Mouse (Mus musculus) MEL (cell line): ENCODE measurements around the gene Syne2. TPM values are rescaled to one million over a fixed set of nuclear protein-coding genes. Genes with fewer than 3 reads are reported as not detected.

ENCODE experiments used
- DNase-seq: peaks from one replicate; pipeline ENCODE4 v3.0.0; 2011; ENCODE audit warnings: low read depth, low spot score
- H3K27ac ChIP-seq: 2 replicates; pipeline ENCODE4 v1.5.1; 2012; ENCODE audit warnings: low read depth, mild to moderate bottlenecking, control low read depth, low read length, moderate library complexity; ENCODE audit not compliant: control insufficient read depth
- H3K27me3 ChIP-seq, 2 experiments: fragments of 150-350 bp in 1 of 2; sonication (generic) in 1 of 2; 2 replicates each; pipeline ENCODE4 v1.6.1; 2012; ENCODE audit warnings: low read length in 2 of 2, mild to moderate bottlenecking in 2 of 2, improper control_type of control experiment in 1 of 2, moderate library complexity in 1 of 2; ENCODE audit not compliant: insufficient read depth in 2 of 2, control insufficient read depth in 1 of 2
- H3K36me3 ChIP-seq, 2 experiments: 2 replicates each; pipeline ENCODE4 v1.6.1; 2012 to 2014; ENCODE audit warnings: low read length in 2 of 2, improper control_type of control experiment in 1 of 2, inconsistent platforms in 1 of 2, mild to moderate bottlenecking in 1 of 2; ENCODE audit not compliant: insufficient read depth in 2 of 2, control insufficient read depth in 1 of 2
- H3K4me1 ChIP-seq, 2 experiments: fragments of 150-350 bp in 1 of 2; sonication (generic) in 1 of 2; 2 replicates each; pipeline ENCODE4 v1.6.1; 2012; ENCODE audit warnings: low read length in 2 of 2, improper control_type of control experiment in 1 of 2, mild to moderate bottlenecking in 1 of 2; ENCODE audit not compliant: insufficient read depth in 2 of 2, control insufficient read depth in 1 of 2
- H3K4me3 ChIP-seq, 2 experiments: fragments of 150-350 bp in 1 of 2; sonication (generic) in 1 of 2; 2 replicates each; pipeline ENCODE4 v1.5.1; 2012; ENCODE audit warnings: low read depth in 2 of 2, low read length in 2 of 2, mild to moderate bottlenecking in 2 of 2, moderate library complexity in 2 of 2, control low read depth in 1 of 2, improper control_type of control experiment in 1 of 2; ENCODE audit not compliant: control insufficient read depth in 1 of 2, insufficient read depth in 1 of 2
- H3K79me2 ChIP-seq: 2 replicates; pipeline ENCODE4 v1.6.1; 2012; ENCODE audit warnings: mild to moderate bottlenecking, low read length, moderate library complexity; ENCODE audit not compliant: control insufficient read depth, poor library complexity, insufficient read depth
- H3K9ac ChIP-seq: 2 replicates; pipeline ENCODE4 v1.6.1; 2012; ENCODE audit warnings: low read depth, mild to moderate bottlenecking, control low read depth, low read length, moderate library complexity; ENCODE audit not compliant: control insufficient read depth, poor library complexity, severe bottlenecking
- H3K9me3 ChIP-seq: fragments of 150-350 bp; sonication (generic); replicated peaks from 2 replicates; pipeline ENCODE4 v1.6.1; 2012; ENCODE audit warnings: mild to moderate bottlenecking, low read length, improper control_type of control experiment, moderate library complexity; ENCODE audit not compliant: insufficient read depth
- E2F4 ChIP-seq: IDR thresholded peaks from 2 replicates; pipeline ENCODE4 v1.6.1; 2011; ENCODE audit warnings: low read depth, low read length, improper control_type of control experiment, borderline replicate concordance
- ELF1 ChIP-seq: IDR thresholded peaks from 2 replicates; pipeline ENCODE4 v1.6.1; 2014; ENCODE audit warnings: low read depth, mild to moderate bottlenecking, inconsistent platforms, low read length, improper control_type of control experiment, moderate library complexity
- ETS1 ChIP-seq: IDR thresholded peaks from 2 replicates; pipeline ENCODE4 v1.6.1; 2012; ENCODE audit warnings: low read depth, mild to moderate bottlenecking, inconsistent platforms, low read length, improper control_type of control experiment, moderate library complexity
- GATA1 ChIP-seq: IDR thresholded peaks from 2 replicates; pipeline ENCODE4 v1.6.1; 2011; ENCODE audit warnings: low read depth, low read length, improper control_type of control experiment
- HCFC1 ChIP-seq: IDR thresholded peaks from 2 replicates; pipeline ENCODE4 v1.6.1; 2012; ENCODE audit warnings: low read depth, mild to moderate bottlenecking, inconsistent platforms, low read length, improper control_type of control experiment, moderate library complexity
- KAT2A ChIP-seq: conservative IDR thresholded peaks from 2 replicates; pipeline ENCODE4 v1.6.1; 2012; ENCODE audit warnings: low read depth, low read length, improper control_type of control experiment, inconsistent platforms
- MEF2A ChIP-seq: IDR thresholded peaks from 2 replicates; pipeline ENCODE4 v1.6.1; 2014; ENCODE audit warnings: low read depth, mild to moderate bottlenecking, inconsistent platforms, low read length, improper control_type of control experiment; ENCODE audit not compliant: poor library complexity, insufficient replicate concordance, severe bottlenecking; ENCODE audit errors: extremely low read depth
- MXI1 ChIP-seq: IDR thresholded peaks from 2 replicates; pipeline ENCODE4 v1.6.1; 2011; ENCODE audit warnings: mild to moderate bottlenecking, low read depth, low read length, improper control_type of control experiment
- MYC ChIP-seq: IDR thresholded peaks from 2 replicates; pipeline ENCODE4 v1.6.1; 2011; ENCODE audit warnings: low read depth, mild to moderate bottlenecking, low read length, improper control_type of control experiment, moderate library complexity
- NELFE ChIP-seq: IDR thresholded peaks from 2 replicates; pipeline ENCODE4 v1.6.1; 2011; ENCODE audit warnings: low read depth, low read length, improper control_type of control experiment
- POLR2AphosphoS2 ChIP-seq: IDR thresholded peaks from 2 replicates; pipeline ENCODE4 v1.6.1; 2011; ENCODE audit warnings: low read length, improper control_type of control experiment
- POLR2AphosphoS5 ChIP-seq: IDR thresholded peaks from 2 replicates; pipeline ENCODE4 v1.6.1; 2012; ENCODE audit warnings: low read depth, borderline replicate concordance, mild to moderate bottlenecking, inconsistent platforms, low read length, moderate library complexity, mixed read lengths
- RAD21 ChIP-seq: IDR thresholded peaks from 2 replicates; pipeline ENCODE4 v1.6.1; 2011; ENCODE audit warnings: mild to moderate bottlenecking, low read depth, low read length, improper control_type of control experiment
- TCF12 ChIP-seq: IDR thresholded peaks from 2 replicates; pipeline ENCODE4 v1.6.1; 2014; ENCODE audit warnings: low read depth, mild to moderate bottlenecking, inconsistent platforms, low read length, improper control_type of control experiment, moderate library complexity
- USF2 ChIP-seq, 2 experiments: IDR thresholded peaks; 2 replicates each; pipeline ENCODE4 v1.6.1; 2011 to 2012; ENCODE audit warnings: improper control_type of control experiment in 2 of 2, low read length in 2 of 2, borderline replicate concordance in 1 of 2, inconsistent platforms in 1 of 2, low read depth in 1 of 2, mild to moderate bottlenecking in 1 of 2; ENCODE audit not compliant: insufficient read depth in 1 of 2
- ZC3H11A ChIP-seq: IDR thresholded peaks from 2 replicates; pipeline ENCODE4 v1.6.1; 2012; ENCODE audit warnings: low read depth, mild to moderate bottlenecking, inconsistent platforms, low read length, improper control_type of control experiment
- ZMIZ1 ChIP-seq: IDR thresholded peaks from 2 replicates; pipeline ENCODE4 v1.6.1; 2012; ENCODE audit warnings: low read depth, mild to moderate bottlenecking, inconsistent platforms, low read length, improper control_type of control experiment, moderate library complexity
- polyA plus RNA-seq, 2 experiments: library from polyadenylated mRNA; stranded (reverse) in 1 of 2; unstranded in 1 of 2; fragments of >175 nt in 1 of 2; fragments of >200 nt in 1 of 2; gene quantifications; 2 replicates each; pipeline versions ENCODE4 v1.2.1 to v1.2.4; 2012; ENCODE audit warnings: low replicate concordance in 2 of 2, low read depth in 1 of 2; ENCODE audit not compliant: insufficient read length in 2 of 2, insufficient read depth in 1 of 2, missing spikeins in 1 of 2
- total RNA-seq: library from RNA; depleted of rRNA; stranded (reverse); fragments of 300-350 nt; gene quantifications from 2 replicates; pipeline ENCODE4 v1.2.3, GENCODE M21; 2012

Syne2 gene
- total and polyA plus RNA-seq, 3 experiments, result 0.06 to 0.15 TPM; not detected in 1

- Histone ChIP-seq H3K27ac (no peak overlapping the region), H3K4me1 (no peaks in the 10 kb centered on the region), H3K9me3 (no peaks in the 10 kb centered on the region), H3K27me3 (peaks cover 4 to 11% of the 10 kb centered on the region in 2 experiments), H3K79me2 (no peaks in the 10 kb centered on the region), H3K4me3 (no peak overlapping the region), H3K36me3 (no peaks in the 10 kb centered on the region), H3K9ac (no peak overlapping the region)
- TF ChIP-seq E2F4 (no peak), RAD21 (no peak), KAT2A (no peak)
- DNase-seq, result no peak
Observed at GRCm38 (mm10) chr12:75904068-75904467, 86.1 kb downstream of the Syne2 start.

DNA sequence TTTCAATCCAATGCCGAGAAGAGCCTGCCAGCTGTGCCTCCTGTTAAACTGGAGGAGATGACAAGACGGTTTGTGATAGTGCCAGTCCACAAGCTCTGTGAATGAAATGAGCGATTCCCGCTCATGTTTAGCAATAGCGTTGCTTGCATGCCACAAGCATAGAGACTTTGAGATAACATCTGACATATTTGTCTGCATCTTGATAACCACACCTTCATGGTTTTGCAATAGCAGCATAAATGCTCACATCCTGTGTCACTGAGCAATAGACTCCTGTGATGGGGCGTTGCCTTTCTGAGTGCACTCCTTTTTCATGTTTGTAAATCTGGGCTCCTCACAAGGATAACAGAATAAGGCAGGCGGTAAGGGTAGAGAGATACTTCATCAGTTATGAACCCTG lies 87.4 kb downstream of the Syne2 start:
- DNase-seq, result no peak
- no peak overlapping the region for H3K4me3 ChIP-seq
- no peaks in the 10 kb centered on the region for H3K36me3 ChIP-seq
- H3K79me2 ChIP-seq, result no peaks in the 10 kb centered on the region
- no peak overlapping the region for H3K9ac ChIP-seq
- TF ChIP-seq KAT2A (no peak), POLR2AphosphoS5 (no peak), ELF1 (no peak), HCFC1 (no peak), TCF12 (no peak), ETS1 (no peak), GATA1 (no peak), MEF2A (no peak), NELFE (no peak), MXI1 (no peak), USF2 (IDR thresholded peaks at IDR 0.05; ENCODE audit: borderline replicate concordance in 1 of 2, insufficient read depth in 1 of 2, low read depth in 1 of 2, low read length in 2 of 2) (no peak)
- peaks cover 6 to 11% of the 10 kb centered on the region in 2 experiments for H3K27me3 ChIP-seq
- no peaks in the 10 kb centered on the region for H3K9me3 ChIP-seq
- H3K4me1 ChIP-seq, result no peaks in the 10 kb centered on the region
- no peak overlapping the region for H3K27ac ChIP-seq

GRCm38 (mm10) chr12:75908466-75908865 lies 90.5 kb downstream of the Syne2 start:
- Histone ChIP-seq H3K27me3 (peaks cover 6 to 11% of the 10 kb centered on the region in 2 experiments), H3K9me3 (no peaks in the 10 kb centered on the region), H3K36me3 (no peaks in the 10 kb centered on the region), H3K9ac (no peak overlapping the region), H3K4me1 (no peaks in the 10 kb centered on the region), H3K27ac (no peak overlapping the region)
- DNase-seq, result no peak
- TF ChIP-seq MYC (no peak), ZC3H11A (no peak), POLR2AphosphoS2 (no peak), ZMIZ1 (no peak)
- TF ChIP-seq, all 39 proteins: peak for 0
- Histone ChIP-seq H3K4me3 (no peak overlapping the region), H3K79me2 (no peaks in the 10 kb centered on the region)
